Mouse (Mus musculus) forebrain, embryonic 16.5 days (tissue): Measurements from ENCODE around the gene Vwa3b. TPM values are rescaled to one million over a fixed set of nuclear protein-coding genes. Genes with fewer than 3 reads are reported as not detected.
A peak's percentile ranks its signal among the peaks of the same experiment; 100 is the strongest.

Experiments
- ATAC-seq: fragments of 200-750 bp; cut with Nextera tagmentation; 2 replicates; pipeline ENCODE4 v1.8.0; 2017; ENCODE audit warnings: mild to moderate bottlenecking, moderate library complexity
- H3K27ac ChIP-seq: fragments of 300-500 bp; sonication (generic); 2 replicates; pipeline ENCODE4 v1.5.1; 2014; ENCODE audit warnings: low read length, control low read depth
- H3K27me3 ChIP-seq: fragments of 300-500 bp; sonication (generic); replicated peaks from 2 replicates; pipeline ENCODE4 v1.6.1; 2014; ENCODE audit warnings: low read length; ENCODE audit not compliant: control insufficient read depth, insufficient read depth
- H3K36me3 ChIP-seq: fragments of 300-500 bp; sonication (generic); 2 replicates; pipeline ENCODE4 v1.6.1; 2014; ENCODE audit not compliant: control insufficient read depth, insufficient read depth
- H3K4me1 ChIP-seq: fragments of 300-500 bp; sonication (generic); replicated peaks from 2 replicates; pipeline ENCODE4 v1.6.1; 2014; ENCODE audit warnings: low read length; ENCODE audit not compliant: control insufficient read depth, insufficient read depth
- H3K4me2 ChIP-seq: fragments of 300-500 bp; sonication (generic); 2 replicates; pipeline ENCODE4 v1.6.1; 2014; ENCODE audit warnings: mild to moderate bottlenecking, low read length, control low read depth
- H3K4me3 ChIP-seq: fragments of 300-500 bp; sonication (generic); replicated peaks from 2 replicates; pipeline ENCODE4 v1.5.1; 2014; ENCODE audit warnings: mild to moderate bottlenecking, low read length, control low read depth
- H3K9ac ChIP-seq: fragments of 300-500 bp; sonication (generic); replicated peaks from 2 replicates; pipeline ENCODE4 v1.6.1; 2014; ENCODE audit warnings: low read depth, low read length, control low read depth
- H3K9me3 ChIP-seq: fragments of 300-500 bp; sonication (generic); 2 replicates; pipeline ENCODE4 v1.6.1; 2016; ENCODE audit warnings: low read length; ENCODE audit not compliant: control insufficient read depth
- WGBS: fragments of 180-500 bp; shearing (Covaris S2); extraction: QIAGEN DNeasy Blood & Tissue Kit; methylation state at CpG from one replicate; pipeline ENCODE4 v1.1.7; 2014; 5-methylcytosine and 5-hydroxymethylcytosine counted together
- polyA plus RNA-seq: library from polyadenylated mRNA; unstranded; fragments of >200 nt; fragmentation: Nextera tagmentation; extraction: Ambion mirVana; gene quantifications from 2 replicates; pipeline ENCODE4 v1.2.1, GENCODE M21; 2015

The Vwa3b gene
- polyA plus RNA-seq, 1 experiment from 2014 or later = 1.9 TPM

DNA sequence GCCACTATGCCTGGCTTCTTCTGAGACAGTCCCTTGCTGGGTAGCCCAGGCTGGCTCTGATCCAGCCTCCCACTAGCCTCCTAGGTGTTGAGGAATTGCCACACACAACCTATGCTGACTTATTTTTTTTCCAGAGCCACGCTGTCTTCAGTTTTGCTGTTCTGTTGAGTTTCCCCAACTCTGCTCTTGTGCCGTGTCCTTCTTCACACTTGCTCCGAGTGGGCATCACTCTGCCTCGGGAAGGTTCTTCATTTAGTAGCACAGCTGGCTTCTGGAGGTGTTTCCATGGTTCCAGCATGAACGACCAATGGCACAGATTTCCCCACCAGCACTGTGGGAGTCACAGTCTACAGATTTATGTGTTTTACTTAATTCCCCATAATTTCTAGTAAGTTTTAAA is 91.6 kb downstream of the Vwa3b start:
- Histone ChIP-seq H3K4me1 (peaks cover 7% of the 10 kb centered on the region; the same call in 1 of the 2 replicates), H3K9ac (no peak overlapping the region), H3K4me3 (no peak overlapping the region), H3K36me3 (no peaks in the 10 kb centered on the region), H3K9me3 (no peaks in the 10 kb centered on the region), H3K27me3 (no peaks in the 10 kb centered on the region), H3K27ac (no peak overlapping the region), H3K4me2 (no peak overlapping the region)
- ATAC-seq = no peak
- 86% methylated on average over 5 of the region's 5 CpGs for WGBS

DNA sequence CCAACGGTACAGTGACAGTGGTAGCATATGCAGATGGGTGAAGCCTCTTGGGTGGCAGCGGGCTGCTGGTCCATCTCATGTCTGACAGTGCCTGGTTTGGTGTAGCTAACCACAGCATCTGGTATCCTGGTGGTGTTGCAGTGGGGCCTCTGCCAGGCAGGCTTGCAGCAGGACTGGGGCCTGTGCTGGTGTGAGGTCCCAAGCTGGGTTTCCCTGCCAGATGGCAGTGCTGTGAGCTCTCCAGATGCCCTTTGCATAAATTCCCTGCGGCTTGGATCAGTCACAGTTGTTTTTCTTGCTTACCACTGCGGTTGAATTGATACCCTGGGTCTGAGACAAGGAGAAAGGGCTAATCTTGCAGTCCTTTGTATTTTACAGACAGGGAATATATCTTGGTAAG is 95.9 kb downstream of the Vwa3b start:
- Histone ChIP-seq H3K9ac (no peak overlapping the region), H3K4me1 (peaks cover 4% of the 10 kb centered on the region; the same call in 1 of the 2 replicates), H3K27ac (peak overlapping the region; percentile 73), H3K36me3 (no peaks in the 10 kb centered on the region), H3K4me2 (no peak overlapping the region), H3K27me3 (no peaks in the 10 kb centered on the region), H3K9me3 (no peaks in the 10 kb centered on the region), H3K4me3 (no peak overlapping the region)
- 25% methylated on average over 4 of the region's 4 CpGs for WGBS
- ATAC-seq = peak; percentile 96

DNA sequence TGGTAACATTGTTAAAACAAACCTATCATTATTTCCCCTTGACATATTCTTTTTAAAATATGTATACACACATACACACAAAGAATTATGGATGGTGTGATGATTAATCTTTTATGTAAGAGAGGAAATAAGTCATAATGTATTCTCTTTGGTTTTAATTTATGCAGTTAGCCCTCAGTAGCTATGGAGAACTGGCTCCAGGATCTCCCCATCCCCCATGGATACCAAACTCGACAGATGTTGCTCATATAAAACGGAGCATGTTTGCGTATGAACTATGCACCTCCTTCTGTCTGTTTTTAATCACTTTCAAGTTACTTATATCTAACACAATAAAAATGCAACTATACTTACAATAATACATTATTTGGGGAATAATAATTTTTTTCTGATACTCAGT is 96.4 kb downstream of the Vwa3b start:
- no peak overlapping the region for H3K27ac ChIP-seq
- H3K9me3 ChIP-seq = no peaks in the 10 kb centered on the region
- H3K4me1 ChIP-seq = peaks cover 4% of the 10 kb centered on the region; the same call in 1 of the 2 replicates
- no peaks in the 10 kb centered on the region for H3K36me3 ChIP-seq
- H3K4me3 ChIP-seq = no peak overlapping the region
- no peaks in the 10 kb centered on the region for H3K27me3 ChIP-seq
- ATAC-seq = peak; percentile 64
- no peak overlapping the region for H3K4me2 ChIP-seq
- no peak overlapping the region for H3K9ac ChIP-seq
- WGBS = 43% methylated on average over 3 of the region's 3 CpGs

- no peak overlapping the region for H3K27ac ChIP-seq
- H3K4me3 ChIP-seq = no peak overlapping the region
- 62% methylated on average over 12 of the region's 12 CpGs for WGBS
These were observed 98.4 kb downstream of the Vwa3b start for GRCm38 (mm10) chr1:37124696-37125349.

GRCm38 (mm10) chr1:37130012-37130570 is 103.7 kb downstream of the Vwa3b start:
- no peak for ATAC-seq
- H3K27me3 ChIP-seq = no peaks in the 10 kb centered on the region
- 0 out of 2 replicates have a peak, but pooled peaks cover 2% of the 10 kb centered on the region for H3K4me1 ChIP-seq
- H3K4me2 ChIP-seq = no peak overlapping the region
- no peaks in the 10 kb centered on the region for H3K36me3 ChIP-seq
- no peaks in the 10 kb centered on the region for H3K9me3 ChIP-seq
- no peak overlapping the region for H3K4me3 ChIP-seq
- no peak overlapping the region for H3K9ac ChIP-seq
- WGBS = 85% methylated on average over 7 of the region's 8 CpGs
- no peak overlapping the region for H3K27ac ChIP-seq

More at GRCm38 (mm10) chr1:37124696-37125349, 98.4 kb downstream of the Vwa3b start:
- no peak overlapping the region for H3K9ac ChIP-seq
- ATAC-seq = no peak
- H3K9me3 ChIP-seq = no peaks in the 10 kb centered on the region
- no peaks in the 10 kb centered on the region for H3K36me3 ChIP-seq
- no peak overlapping the region for H3K4me2 ChIP-seq
- H3K4me1 ChIP-seq = peaks cover 4% of the 10 kb centered on the region; the same call in 1 of the 2 replicates
- no peaks in the 10 kb centered on the region for H3K27me3 ChIP-seq

- H3K27ac ChIP-seq = no peak overlapping the region
- no peak overlapping the region for H3K4me3 ChIP-seq
- no peaks in the 10 kb centered on the region for H3K9me3 ChIP-seq
- H3K4me1 ChIP-seq = 0 out of 2 replicates have a peak, but pooled peaks cover 2% of the 10 kb centered on the region
- no peaks in the 10 kb centered on the region for H3K36me3 ChIP-seq
- no peak overlapping the region for H3K4me2 ChIP-seq
- ATAC-seq = no peak
- no peaks in the 10 kb centered on the region for H3K27me3 ChIP-seq
- no peak overlapping the region for H3K9ac ChIP-seq
These were observed 104.8 kb downstream of the Vwa3b start for GRCm38 (mm10) chr1:37131146-37131545.

- ATAC-seq = no peak
- Histone ChIP-seq H3K9ac (no peak overlapping the region), H3K4me1 (0 out of 2 replicates have a peak, but pooled peaks cover 2% of the 10 kb centered on the region), H3K4me2 (no peak overlapping the region), H3K36me3 (no peaks in the 10 kb centered on the region), H3K9me3 (no peaks in the 10 kb centered on the region), H3K27ac (no peak overlapping the region), H3K27me3 (no peaks in the 10 kb centered on the region), H3K4me3 (no peak overlapping the region)
- WGBS = 64% methylated on average over 7 of the region's 7 CpGs
These were observed 106.0 kb downstream of the Vwa3b start for GRCm38 (mm10) chr1:37132433-37132832.

GRCm38 (mm10) chr1:37145966-37146365 is 119.6 kb downstream of the Vwa3b start:
- H3K36me3 ChIP-seq = no peaks in the 10 kb centered on the region
- no peak overlapping the region for H3K27ac ChIP-seq
- no peaks in the 10 kb centered on the region for H3K9me3 ChIP-seq
- H3K4me2 ChIP-seq = no peak overlapping the region
- no peak overlapping the region for H3K4me3 ChIP-seq
- WGBS = 63% methylated on average over 4 of the region's 4 CpGs
- no peak for ATAC-seq
- H3K9ac ChIP-seq = no peak overlapping the region
- H3K4me1 ChIP-seq = no peaks in the 10 kb centered on the region
- no peaks in the 10 kb centered on the region for H3K27me3 ChIP-seq

DNA sequence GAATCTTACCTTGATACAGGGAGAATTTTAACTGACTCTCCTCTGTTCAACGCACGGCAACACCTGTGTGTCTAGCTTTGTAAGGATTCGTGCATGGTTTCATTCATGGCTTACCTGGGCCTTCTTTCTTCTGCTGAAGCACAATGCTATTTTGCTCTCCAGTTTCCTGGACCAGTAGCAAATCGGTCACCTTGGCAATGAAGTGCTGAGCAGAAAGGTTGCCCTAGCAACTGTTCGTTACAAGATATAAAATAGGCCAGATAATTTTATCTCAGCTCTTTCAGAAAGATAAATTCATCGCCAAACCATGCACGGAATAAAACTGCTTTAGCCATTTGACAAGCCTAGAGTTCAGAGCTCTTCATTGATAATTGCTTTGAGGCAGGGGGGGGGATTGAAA is 123.5 kb downstream of the Vwa3b start:
- Histone ChIP-seq H3K27me3 (no peaks in the 10 kb centered on the region), H3K9me3 (no peaks in the 10 kb centered on the region), H3K4me1 (no peaks in the 10 kb centered on the region), H3K27ac (no peak overlapping the region), H3K4me2 (no peak overlapping the region), H3K9ac (no peak overlapping the region), H3K36me3 (no peaks in the 10 kb centered on the region), H3K4me3 (no peak overlapping the region)
- WGBS = 70% methylated on average over 7 of the region's 7 CpGs
- ATAC-seq = no peak
